Mouse (Mus musculus): ENCODE measurements around the gene Cd8a.

DNA sequence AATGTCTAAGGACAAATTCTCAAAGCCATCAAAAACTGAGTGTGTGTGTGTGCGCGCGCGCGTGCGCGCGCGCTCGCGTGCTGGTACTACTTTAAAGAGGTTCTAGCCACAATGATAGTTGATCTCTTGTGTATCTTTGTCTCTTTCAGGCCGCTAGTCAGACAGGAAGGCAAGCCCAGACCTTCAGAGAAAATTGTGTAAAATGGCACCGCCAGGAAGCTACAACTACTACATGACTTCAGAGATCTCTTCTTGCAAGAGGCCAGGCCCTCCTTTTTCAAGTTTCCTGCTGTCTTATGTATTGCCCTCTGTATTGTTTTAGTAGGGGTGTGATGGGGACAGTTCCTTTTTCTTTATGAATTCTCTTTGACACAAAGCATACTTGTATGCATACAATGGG is 3.5 kb downstream of the Cd8a start:
- TF ChIP-seq EP300 (IDR thresholded peaks at IDR 0.05; ENCODE audit: low read depth): no peak
- TF ChIP-seq CTCF (IDR thresholded peaks at IDR 0.05; ENCODE audit: low read depth): no peak
